Mouse (Mus musculus): ENCODE results near the gene Smarcd3. TPM values are rescaled to one million over a fixed set of nuclear protein-coding genes. Genes with fewer than 3 reads are reported as not detected.

Gene Smarcd3
- polyA plus RNA-seq, 1 experiment from 2014 or later: 46.2 TPM

GRCm38 (mm10) chr5:24635093-24635492 is 10.9 kb upstream of the Smarcd3 start:
- Histone ChIP-seq H3K36me3 (replicated peaks; ENCODE audit: control insufficient read depth, insufficient read depth, low read depth, low read length) (no peaks in the 10 kb centered on the region), H3K4me3 (ENCODE audit: low read depth, low read length) (no peak overlapping the region), H3K4me2 (ENCODE audit: low read depth, low read length) (no peak overlapping the region), H3K9ac (replicated peaks; ENCODE audit: low read length) (no peak overlapping the region), H3K4me1 (ENCODE audit: control insufficient read depth, insufficient read depth, low read length) (no peaks in the 10 kb centered on the region), H3K27ac (replicated peaks; ENCODE audit: low read depth, low read length) (no peak overlapping the region), H3K27me3 (ENCODE audit: control insufficient read depth, insufficient read depth, low read length) (no peaks in the 10 kb centered on the region), H3K9me3 (replicated peaks; ENCODE audit: control insufficient read depth, low read length) (no peaks in the 10 kb centered on the region)
- DNase-seq (ENCODE audit: low spot score) (no peak), ATAC-seq (replicated peaks; ENCODE audit: insufficient number of reproducible peaks, low FRiP score, low TSS enrichment, low read depth) (no peak)
- 47% methylated on average over 1 of the region's 1 CpGs for WGBS

GRCm38 (mm10) chr5:24629712-24630111 is 5.5 kb upstream of the Smarcd3 start:
- ATAC-seq (replicated peaks; ENCODE audit: insufficient number of reproducible peaks, low FRiP score, low TSS enrichment, low read depth): no peak
- no peak for DNase-seq (ENCODE audit: low spot score)
- H3K36me3 ChIP-seq (replicated peaks; ENCODE audit: control insufficient read depth, insufficient read depth, low read depth, low read length): no peaks in the 10 kb centered on the region
- no peak overlapping the region for H3K4me2 ChIP-seq (ENCODE audit: low read depth, low read length)
- no peak overlapping the region for H3K4me3 ChIP-seq (ENCODE audit: low read depth, low read length)
- H3K9ac ChIP-seq (replicated peaks; ENCODE audit: low read length): no peak overlapping the region
- H3K27me3 ChIP-seq (ENCODE audit: control insufficient read depth, insufficient read depth, low read length): no peaks in the 10 kb centered on the region
- no peaks in the 10 kb centered on the region for H3K4me1 ChIP-seq (ENCODE audit: control insufficient read depth, insufficient read depth, low read length)
- no peaks in the 10 kb centered on the region for H3K9me3 ChIP-seq (replicated peaks; ENCODE audit: control insufficient read depth, low read length)
- WGBS: 65% methylated on average over 3 of the region's 3 CpGs
- no peak overlapping the region for H3K27ac ChIP-seq (replicated peaks; ENCODE audit: low read depth, low read length)

GRCm38 (mm10) chr5:24624822-24625120 is 560 bp upstream of the Smarcd3 start:
- WGBS: 28% methylated on average over 4 of the region's 4 CpGs

GRCm38 (mm10) chr5:24623041-24623985 is 898 bp downstream of the Smarcd3 start:
- H3K4me1 ChIP-seq (ENCODE audit: control insufficient read depth, insufficient read depth, low read length): no peaks in the 10 kb centered on the region; the same call in 1 of the 2 replicates
- no peaks in the 10 kb centered on the region for H3K9me3 ChIP-seq (replicated peaks; ENCODE audit: control insufficient read depth, low read length)
- no peak for ATAC-seq (replicated peaks; ENCODE audit: insufficient number of reproducible peaks, low FRiP score, low TSS enrichment, low read depth)
- no peak for DNase-seq (ENCODE audit: low spot score)
- H3K27me3 ChIP-seq (ENCODE audit: control insufficient read depth, insufficient read depth, low read length): peaks cover 6% of the 10 kb centered on the region; the same call in 1 of the 2 replicates
- no peaks in the 10 kb centered on the region for H3K36me3 ChIP-seq (replicated peaks; ENCODE audit: control insufficient read depth, insufficient read depth, low read depth, low read length)
- WGBS: 47% methylated on average over 8 of the region's 8 CpGs
- no peak overlapping the region for H3K4me2 ChIP-seq (ENCODE audit: low read depth, low read length)
- H3K4me3 ChIP-seq (ENCODE audit: low read depth, low read length): no peak overlapping the region; the same call in 1 of the 2 replicates
- no peak overlapping the region for H3K27ac ChIP-seq (replicated peaks; ENCODE audit: low read depth, low read length)
- no peak overlapping the region for H3K9ac ChIP-seq (replicated peaks; ENCODE audit: low read length)

More at GRCm38 (mm10) chr5:24624822-24625120, 560 bp upstream of the Smarcd3 start:
- Histone ChIP-seq H3K4me1 (ENCODE audit: control insufficient read depth, insufficient read depth, low read length) (no peaks in the 10 kb centered on the region; the same call in 1 of the 2 replicates), H3K36me3 (replicated peaks; ENCODE audit: control insufficient read depth, insufficient read depth, low read depth, low read length) (no peaks in the 10 kb centered on the region), H3K4me3 (ENCODE audit: low read depth, low read length) (peak overlapping the region; percentile 48; the same call in 1 of the 2 replicates), H3K9ac (replicated peaks; ENCODE audit: low read length) (no peak overlapping the region; the same call in 1 of the 2 replicates), H3K27ac (replicated peaks; ENCODE audit: low read depth, low read length) (no peak overlapping the region), H3K4me2 (ENCODE audit: low read depth, low read length) (no peak overlapping the region; the same call in 1 of the 2 replicates), H3K9me3 (replicated peaks; ENCODE audit: control insufficient read depth, low read length) (no peaks in the 10 kb centered on the region), H3K27me3 (ENCODE audit: control insufficient read depth, insufficient read depth, low read length) (peaks cover 6% of the 10 kb centered on the region; the same call in 1 of the 2 replicates)
- DNase-seq (ENCODE audit: low spot score) (no peak), ATAC-seq (replicated peaks; ENCODE audit: insufficient number of reproducible peaks, low FRiP score, low TSS enrichment, low read depth) (peak; percentile 44; the same call in 1 of the 2 replicates)

GRCm38 (mm10) chr5:24622386-24623040 is 1.7 kb downstream of the Smarcd3 start:
- Histone ChIP-seq H3K9me3 (replicated peaks; ENCODE audit: control insufficient read depth, low read length) (no peaks in the 10 kb centered on the region), H3K4me2 (ENCODE audit: low read depth, low read length) (no peak overlapping the region), H3K27me3 (ENCODE audit: control insufficient read depth, insufficient read depth, low read length) (peaks cover 6% of the 10 kb centered on the region; the same call in 1 of the 2 replicates), H3K4me1 (ENCODE audit: control insufficient read depth, insufficient read depth, low read length) (no peaks in the 10 kb centered on the region; the same call in 1 of the 2 replicates), H3K9ac (replicated peaks; ENCODE audit: low read length) (no peak overlapping the region), H3K27ac (replicated peaks; ENCODE audit: low read depth, low read length) (no peak overlapping the region), H3K4me3 (ENCODE audit: low read depth, low read length) (no peak overlapping the region), H3K36me3 (replicated peaks; ENCODE audit: control insufficient read depth, insufficient read depth, low read depth, low read length) (no peaks in the 10 kb centered on the region)
- 70% methylated on average over 7 of the region's 7 CpGs for WGBS
- DNase-seq (ENCODE audit: low spot score) (no peak), ATAC-seq (replicated peaks; ENCODE audit: insufficient number of reproducible peaks, low FRiP score, low TSS enrichment, low read depth) (no peak)

GRCm38 (mm10) chr5:24620626-24621025 is 3.6 kb downstream of the Smarcd3 start:
- H3K27ac ChIP-seq (replicated peaks; ENCODE audit: low read depth, low read length): no peak overlapping the region
- ATAC-seq (replicated peaks; ENCODE audit: insufficient number of reproducible peaks, low FRiP score, low TSS enrichment, low read depth) (no peak), DNase-seq (ENCODE audit: low spot score) (no peak)
- H3K4me3 ChIP-seq (ENCODE audit: low read depth, low read length): no peak overlapping the region
- H3K9ac ChIP-seq (replicated peaks; ENCODE audit: low read length): no peak overlapping the region
- WGBS: 77% methylated on average over 8 of the region's 8 CpGs
- no peaks in the 10 kb centered on the region; the same call in 1 of the 2 replicates for H3K4me1 ChIP-seq (ENCODE audit: control insufficient read depth, insufficient read depth, low read length)
- H3K27me3 ChIP-seq (ENCODE audit: control insufficient read depth, insufficient read depth, low read length): peaks cover 6% of the 10 kb centered on the region; the same call in 1 of the 2 replicates
- no peaks in the 10 kb centered on the region for H3K36me3 ChIP-seq (replicated peaks; ENCODE audit: control insufficient read depth, insufficient read depth, low read depth, low read length)
- H3K9me3 ChIP-seq (replicated peaks; ENCODE audit: control insufficient read depth, low read length): no peaks in the 10 kb centered on the region
- H3K4me2 ChIP-seq (ENCODE audit: low read depth, low read length): no peak overlapping the region

GRCm38 (mm10) chr5:24620116-24620515 is 4.1 kb downstream of the Smarcd3 start:
- ATAC-seq (replicated peaks; ENCODE audit: insufficient number of reproducible peaks, low FRiP score, low TSS enrichment, low read depth) (no peak), DNase-seq (ENCODE audit: low spot score) (no peak)
- no peak overlapping the region for H3K4me3 ChIP-seq (ENCODE audit: low read depth, low read length)
- peaks cover 6% of the 10 kb centered on the region; the same call in 1 of the 2 replicates for H3K27me3 ChIP-seq (ENCODE audit: control insufficient read depth, insufficient read depth, low read length)
- no peak overlapping the region for H3K4me2 ChIP-seq (ENCODE audit: low read depth, low read length)
- H3K4me1 ChIP-seq (ENCODE audit: control insufficient read depth, insufficient read depth, low read length): no peaks in the 10 kb centered on the region; the same call in 1 of the 2 replicates
- H3K36me3 ChIP-seq (replicated peaks; ENCODE audit: control insufficient read depth, insufficient read depth, low read depth, low read length): no peaks in the 10 kb centered on the region
- no peak overlapping the region for H3K9ac ChIP-seq (replicated peaks; ENCODE audit: low read length)
- H3K9me3 ChIP-seq (replicated peaks; ENCODE audit: control insufficient read depth, low read length): no peaks in the 10 kb centered on the region
- H3K27ac ChIP-seq (replicated peaks; ENCODE audit: low read depth, low read length): no peak overlapping the region
- WGBS: 73% methylated on average over 8 of the region's 8 CpGs
